Mouse (Mus musculus) liver, postnatal 0 days (tissue): ENCODE data around the gene Uqcr10. TPM values are rescaled to one million over a fixed set of nuclear protein-coding genes. Genes with fewer than 3 reads are reported as not detected.

Experiments used
- ATAC-seq: fragments of 200-750 bp; cut with Nextera tagmentation; 2 replicates; pipeline ENCODE4 v1.8.0; 2017; ENCODE audit warnings: mild to moderate bottlenecking, moderate library complexity
- DNase-seq: peaks from one replicate; pipeline ENCODE4 v3.0.0-alpha.2; 2016
- H3K27ac ChIP-seq: fragments of 300-500 bp; sonication (generic); 2 replicates; pipeline ENCODE4 v1.5.1; 2014; ENCODE audit warnings: antibody characterized with exemption, moderate library complexity, mild to moderate bottlenecking, low read depth
- H3K27me3 ChIP-seq: fragments of 300-500 bp; sonication (generic); 2 replicates; pipeline ENCODE4 v1.6.1; 2014; ENCODE audit warnings: low read length, control low read depth, mixed read lengths; ENCODE audit not compliant: insufficient read depth
- H3K36me3 ChIP-seq: fragments of 300-500 bp; sonication (generic); replicated peaks from 2 replicates; pipeline ENCODE4 v1.6.1; 2014; ENCODE audit warnings: mild to moderate bottlenecking, control low read depth, low read length, moderate library complexity, mixed read lengths; ENCODE audit not compliant: insufficient read depth
- H3K4me1 ChIP-seq: fragments of 300-500 bp; sonication (generic); 2 replicates; pipeline ENCODE4 v1.6.1; 2014; ENCODE audit warnings: antibody characterized with exemption, mild to moderate bottlenecking, control low read depth; ENCODE audit not compliant: insufficient read depth
- H3K4me2 ChIP-seq: fragments of 300-500 bp; sonication (generic); 2 replicates; pipeline ENCODE4 v1.6.1; 2014; ENCODE audit warnings: low read depth, mild to moderate bottlenecking, low read length, moderate library complexity, mixed read lengths
- H3K4me3 ChIP-seq: fragments of 300-500 bp; sonication (generic); 2 replicates; pipeline ENCODE4 v1.5.1; 2014; ENCODE audit warnings: low read depth, low read length
- H3K9ac ChIP-seq: fragments of 300-500 bp; sonication (generic); replicated peaks from 2 replicates; pipeline ENCODE4 v1.6.1; 2014; ENCODE audit warnings: mild to moderate bottlenecking, moderate library complexity
- H3K9me3 ChIP-seq: fragments of 300-500 bp; sonication (generic); 2 replicates; pipeline ENCODE4 v1.6.1; 2016; ENCODE audit warnings: mild to moderate bottlenecking, control low read depth, low read length, mixed read lengths
- CTCF ChIP-seq: sonication (generic); IDR thresholded peaks from 2 replicates; pipeline ENCODE4 v1.5.1; 2016; ENCODE audit warnings: antibody characterized with exemption, low read depth
- EP300 ChIP-seq: IDR thresholded peaks from 2 replicates; pipeline ENCODE4 v1.6.1; 2016; ENCODE audit warnings: antibody characterized with exemption, low read depth, mild to moderate bottlenecking
- WGBS: fragments of 180-500 bp; shearing (Covaris S2); extraction: QIAGEN DNeasy Blood & Tissue Kit; methylation state at CpG from one replicate; pipeline ENCODE4 v1.1.7; 2014; ENCODE audit not compliant: insufficient replicate concordance; 5-methylcytosine and 5-hydroxymethylcytosine counted together
- polyA plus RNA-seq: library from polyadenylated mRNA; unstranded; fragments of >200 nt; fragmentation: Nextera tagmentation; extraction: Ambion mirVana; gene quantifications from 2 replicates; pipeline ENCODE4 v1.2.1, GENCODE M21; 2015

The Uqcr10 gene
- polyA plus RNA-seq, 1 experiment from 2014 or later = 1,070 TPM

- Histone ChIP-seq H3K4me1 (0 out of 2 replicates have a peak, but pooled peaks cover 4% of the 10 kb centered on the region), H3K27ac (no peak overlapping the region), H3K4me2 (no peak overlapping the region), H3K9ac (no peak overlapping the region), H3K4me3 (no peak overlapping the region), H3K27me3 (no peaks in the 10 kb centered on the region), H3K9me3 (no peaks in the 10 kb centered on the region), H3K36me3 (peaks cover 31% of the 10 kb centered on the region)
- WGBS = 73% methylated on average over 6 of the region's 6 CpGs
- no peak for DNase-seq
- no peak for ATAC-seq
- TF ChIP-seq EP300 (no peak), CTCF (no peak)
Observed at GRCm38 (mm10) chr11:4684186-4684585, 20.0 kb downstream of the Uqcr10 start.

- 68% methylated on average over 6 of the region's 6 CpGs for WGBS
- no peak overlapping the region for H3K27ac ChIP-seq
- no peak for ATAC-seq
- no peak overlapping the region for H3K4me2 ChIP-seq
- no peak overlapping the region for H3K9ac ChIP-seq
- peaks cover 31% of the 10 kb centered on the region for H3K36me3 ChIP-seq
- no peak for TF ChIP-seq EP300
- TF ChIP-seq CTCF = no peak
- no peak for DNase-seq
- 0 out of 2 replicates have a peak, but pooled peaks cover 4% of the 10 kb centered on the region for H3K4me1 ChIP-seq
- no peak overlapping the region for H3K4me3 ChIP-seq
- H3K9me3 ChIP-seq = no peaks in the 10 kb centered on the region
- H3K27me3 ChIP-seq = no peaks in the 10 kb centered on the region
Observed at GRCm38 (mm10) chr11:4683516-4683915, 20.6 kb downstream of the Uqcr10 start.

GRCm38 (mm10) chr11:4680126-4680525 lies 24.0 kb downstream of the Uqcr10 start:
- Histone ChIP-seq H3K27ac (no peak overlapping the region), H3K4me1 (peaks cover 11% of the 10 kb centered on the region), H3K36me3 (peaks cover 40% of the 10 kb centered on the region), H3K27me3 (no peaks in the 10 kb centered on the region), H3K9ac (no peak overlapping the region), H3K4me2 (no peak overlapping the region), H3K4me3 (no peak overlapping the region), H3K9me3 (no peaks in the 10 kb centered on the region)
- TF ChIP-seq CTCF (no peak), EP300 (no peak)
- WGBS = 84% methylated on average over 3 of the region's 3 CpGs
- no peak for DNase-seq
- ATAC-seq = no peak

- Histone ChIP-seq H3K4me3 (no peak overlapping the region), H3K4me1 (peaks cover 11% of the 10 kb centered on the region), H3K9ac (no peak overlapping the region), H3K9me3 (no peaks in the 10 kb centered on the region), H3K27ac (no peak overlapping the region), H3K27me3 (no peaks in the 10 kb centered on the region), H3K4me2 (no peak overlapping the region), H3K36me3 (peaks cover 43% of the 10 kb centered on the region)
- ATAC-seq = no peak
- TF ChIP-seq CTCF (no peak), EP300 (no peak)
- DNase-seq = no peak
- 94% methylated on average over 11 of the region's 12 CpGs for WGBS
Observed at GRCm38 (mm10) chr11:4679441-4679832, 24.7 kb downstream of the Uqcr10 start.

- no peak overlapping the region for H3K27ac ChIP-seq
- DNase-seq (no peak), ATAC-seq (no peak)
- no peaks in the 10 kb centered on the region for H3K9me3 ChIP-seq
- no peaks in the 10 kb centered on the region for H3K27me3 ChIP-seq
- no peak overlapping the region for H3K4me3 ChIP-seq
- H3K4me2 ChIP-seq = no peak overlapping the region
- WGBS = 89% methylated on average over 13 of the region's 13 CpGs
- peaks cover 47% of the 10 kb centered on the region for H3K36me3 ChIP-seq
- H3K9ac ChIP-seq = no peak overlapping the region
- peaks cover 11% of the 10 kb centered on the region for H3K4me1 ChIP-seq
- no peak for TF ChIP-seq CTCF
- no peak for TF ChIP-seq EP300
Observed at GRCm38 (mm10) chr11:4678700-4679440, 25.3 kb downstream of the Uqcr10 start.

GRCm38 (mm10) chr11:4677250-4677872 lies 26.8 kb downstream of the Uqcr10 start:
- peak; percentile 77 for DNase-seq
- peak overlapping the region; percentile 4; the same call in 1 of the 2 replicates for H3K4me2 ChIP-seq
- H3K36me3 ChIP-seq = peaks cover 51% of the 10 kb centered on the region
- H3K27me3 ChIP-seq = no peaks in the 10 kb centered on the region
- no peak overlapping the region for H3K9ac ChIP-seq
- peaks cover 11% of the 10 kb centered on the region for H3K4me1 ChIP-seq
- H3K9me3 ChIP-seq = no peaks in the 10 kb centered on the region
- peak; percentile 99 for ATAC-seq
- TF ChIP-seq EP300 (0 out of 2 replicates have a peak, but pooled peaks have one; percentile 59), CTCF (no peak)
- H3K27ac ChIP-seq = peak overlapping the region; percentile 72
- no peak overlapping the region for H3K4me3 ChIP-seq
- WGBS = 57% methylated on average over 7 of the region's 7 CpGs
